Mouse (Mus musculus): Measurements from ENCODE around the gene Osbp. TPM values are rescaled to one million over a fixed set of nuclear protein-coding genes. Genes with fewer than 3 reads are reported as not detected.

Gene Osbp
- polyA plus RNA-seq, 1 experiment from 2014 or later: 6.6 TPM

DNA sequence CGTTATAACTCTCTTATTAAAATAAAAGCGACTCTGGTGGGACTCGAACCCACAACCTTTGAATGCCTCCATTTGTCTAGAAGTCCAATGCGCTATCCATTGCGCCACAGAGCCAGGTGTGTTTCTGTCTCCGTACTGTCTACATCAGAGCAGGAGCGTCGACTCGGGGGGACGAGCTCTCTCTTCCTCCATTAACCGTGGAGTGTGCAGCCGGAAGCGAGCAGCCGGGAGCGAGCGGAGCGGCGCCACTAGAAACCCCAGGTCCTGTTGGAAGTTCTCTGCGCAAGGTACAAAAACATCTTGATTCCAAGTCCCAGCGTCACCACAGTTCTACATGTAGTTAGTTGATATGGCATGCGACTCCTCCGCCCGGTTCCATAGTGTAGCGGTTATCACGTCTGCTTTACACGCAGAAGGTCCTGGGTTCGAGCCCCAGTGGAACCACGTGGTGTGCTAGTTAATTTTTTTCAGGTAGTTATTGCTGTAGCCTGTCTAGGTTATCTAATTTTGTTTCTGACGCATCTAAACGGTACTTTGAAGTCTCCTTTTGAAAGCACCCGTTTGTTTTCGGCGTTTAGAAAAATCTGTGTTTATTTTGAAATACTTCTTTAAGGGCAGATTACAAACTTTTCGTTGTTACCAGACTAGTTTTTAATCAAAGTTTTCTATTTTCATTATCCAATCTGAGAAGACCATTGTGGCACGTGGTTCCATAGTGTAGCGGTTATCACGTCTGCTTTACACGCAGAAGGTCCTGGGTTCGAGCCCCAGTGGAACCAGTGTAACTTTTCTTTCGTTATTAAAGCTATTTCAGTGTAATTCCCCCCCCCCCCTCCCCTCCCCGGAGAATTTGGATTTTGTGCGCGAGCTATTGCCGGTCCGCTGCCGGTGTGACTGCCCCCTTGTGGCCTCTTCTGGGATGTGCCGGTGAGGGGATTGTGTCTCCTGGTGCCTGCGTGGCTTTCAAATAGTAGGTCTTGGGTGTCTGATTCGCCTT is 46.1 kb downstream of the Osbp start:
- ATAC-seq (replicated peaks; ENCODE audit: low FRiP score): peak; percentile 84
- no peak overlapping the region; the same call in 1 of the 2 replicates for H3K9ac ChIP-seq (ENCODE audit: low read length)
- H3K9me3 ChIP-seq (ENCODE audit: control insufficient read depth, low read length): no peaks in the 10 kb centered on the region; the same call in 1 of the 2 replicates
- DNase-seq (ENCODE audit: low spot score): peak; percentile 98
- 0 out of 2 replicates have a peak overlapping the region, but pooled peaks have one; percentile 47 for H3K27ac ChIP-seq (ENCODE audit: low read depth, low read length)
- WGBS: under 1% methylated on average over 49 of the region's 49 CpGs
- H3K4me2 ChIP-seq (ENCODE audit: low read depth, low read length, severe bottlenecking): peak overlapping the region; percentile 54
- H3K36me3 ChIP-seq (ENCODE audit: control insufficient read depth, insufficient read depth, low read length): no peaks in the 10 kb centered on the region
- no peaks in the 10 kb centered on the region for H3K4me1 ChIP-seq (replicated peaks; ENCODE audit: control insufficient read depth, insufficient read depth, low read length)
- H3K4me3 ChIP-seq (ENCODE audit: low read depth, low read length): peak overlapping the region; percentile 49
- H3K27me3 ChIP-seq (ENCODE audit: control insufficient read depth, insufficient read depth, low read length): no peaks in the 10 kb centered on the region

- H3K36me3 ChIP-seq (ENCODE audit: control insufficient read depth, insufficient read depth, low read length): no peaks in the 10 kb centered on the region
- no peak for ATAC-seq (replicated peaks; ENCODE audit: low FRiP score)
- WGBS: 2% methylated on average over 10 of the region's 10 CpGs
Observed at GRCm38 (mm10) chr19:12012615-12013014, 46.9 kb downstream of the Osbp start.

DNA sequence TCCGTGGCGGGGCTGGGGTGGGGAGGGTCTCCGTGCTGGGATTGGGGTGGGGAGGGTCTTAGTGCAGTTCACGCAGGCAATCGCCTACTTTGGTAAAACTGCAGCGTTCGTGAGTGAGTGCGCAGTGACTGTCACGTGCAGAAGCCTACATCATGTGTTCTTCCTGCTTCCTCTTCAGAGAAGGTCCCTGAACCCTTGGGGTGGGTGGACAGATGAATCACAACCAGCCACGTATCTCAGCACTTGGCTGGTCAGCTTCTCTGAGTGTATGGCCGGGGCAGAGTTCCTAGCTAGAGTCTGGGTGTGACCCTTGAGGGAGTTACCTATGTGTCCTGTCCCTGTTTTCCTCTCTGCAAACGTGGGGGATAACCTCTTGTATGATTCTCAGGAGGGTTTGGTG is 47.5 kb downstream of the Osbp start:
- DNase-seq (ENCODE audit: low spot score) (peak; percentile 60), ATAC-seq (replicated peaks; ENCODE audit: low FRiP score) (no peak)
- WGBS: under 1% methylated on average over 12 of the region's 12 CpGs
- peak overlapping the region; percentile 54 for H3K4me2 ChIP-seq (ENCODE audit: low read depth, low read length, severe bottlenecking)
- H3K36me3 ChIP-seq (ENCODE audit: control insufficient read depth, insufficient read depth, low read length): no peaks in the 10 kb centered on the region
- no peaks in the 10 kb centered on the region for H3K4me1 ChIP-seq (replicated peaks; ENCODE audit: control insufficient read depth, insufficient read depth, low read length)
- no peaks in the 10 kb centered on the region for H3K27me3 ChIP-seq (ENCODE audit: control insufficient read depth, insufficient read depth, low read length)
- peak overlapping the region; percentile 49 for H3K4me3 ChIP-seq (ENCODE audit: low read depth, low read length)
- H3K9me3 ChIP-seq (ENCODE audit: control insufficient read depth, low read length): no peaks in the 10 kb centered on the region; the same call in 1 of the 2 replicates
- peak overlapping the region; percentile 37 for H3K9ac ChIP-seq (ENCODE audit: low read length)
- no peak overlapping the region for H3K27ac ChIP-seq (ENCODE audit: low read depth, low read length)

More at GRCm38 (mm10) chr19:12012615-12013014, 46.9 kb downstream of the Osbp start:
- no peaks in the 10 kb centered on the region; the same call in 1 of the 2 replicates for H3K9me3 ChIP-seq (ENCODE audit: control insufficient read depth, low read length)
- peak overlapping the region; percentile 37 for H3K9ac ChIP-seq (ENCODE audit: low read length)
- H3K4me1 ChIP-seq (replicated peaks; ENCODE audit: control insufficient read depth, insufficient read depth, low read length): no peaks in the 10 kb centered on the region
- no peak overlapping the region for H3K27ac ChIP-seq (ENCODE audit: low read depth, low read length)
- H3K4me2 ChIP-seq (ENCODE audit: low read depth, low read length, severe bottlenecking): peak overlapping the region; percentile 54
- DNase-seq (ENCODE audit: low spot score): no peak
- H3K27me3 ChIP-seq (ENCODE audit: control insufficient read depth, insufficient read depth, low read length): no peaks in the 10 kb centered on the region
- peak overlapping the region; percentile 49 for H3K4me3 ChIP-seq (ENCODE audit: low read depth, low read length)

- WGBS: 67% methylated on average over 8 of the region's 8 CpGs
- Histone ChIP-seq H3K9ac (ENCODE audit: low read length) (no peak overlapping the region), H3K27ac (ENCODE audit: low read depth, low read length) (no peak overlapping the region), H3K4me2 (ENCODE audit: low read depth, low read length, severe bottlenecking) (no peak overlapping the region), H3K36me3 (ENCODE audit: control insufficient read depth, insufficient read depth, low read length) (no peaks in the 10 kb centered on the region), H3K27me3 (ENCODE audit: control insufficient read depth, insufficient read depth, low read length) (no peaks in the 10 kb centered on the region), H3K4me3 (ENCODE audit: low read depth, low read length) (no peak overlapping the region), H3K4me1 (replicated peaks; ENCODE audit: control insufficient read depth, insufficient read depth, low read length) (no peaks in the 10 kb centered on the region), H3K9me3 (ENCODE audit: control insufficient read depth, low read length) (no peaks in the 10 kb centered on the region; the same call in 1 of the 2 replicates)
- ATAC-seq (replicated peaks; ENCODE audit: low FRiP score) (no peak), DNase-seq (ENCODE audit: low spot score) (no peak)
Observed at GRCm38 (mm10) chr19:12015708-12016107, 50.0 kb downstream of the Osbp start.

- ATAC-seq (replicated peaks; ENCODE audit: low FRiP score) (no peak), DNase-seq (ENCODE audit: low spot score) (no peak)
- Histone ChIP-seq H3K4me2 (ENCODE audit: low read depth, low read length, severe bottlenecking) (no peak overlapping the region), H3K9ac (ENCODE audit: low read length) (no peak overlapping the region), H3K4me3 (ENCODE audit: low read depth, low read length) (no peak overlapping the region), H3K27ac (ENCODE audit: low read depth, low read length) (no peak overlapping the region), H3K36me3 (ENCODE audit: control insufficient read depth, insufficient read depth, low read length) (no peaks in the 10 kb centered on the region), H3K4me1 (replicated peaks; ENCODE audit: control insufficient read depth, insufficient read depth, low read length) (no peaks in the 10 kb centered on the region), H3K9me3 (ENCODE audit: control insufficient read depth, low read length) (no peaks in the 10 kb centered on the region; the same call in 1 of the 2 replicates), H3K27me3 (ENCODE audit: control insufficient read depth, insufficient read depth, low read length) (no peaks in the 10 kb centered on the region)
- 74% methylated on average over 4 of the region's 4 CpGs for WGBS
Observed at GRCm38 (mm10) chr19:12016192-12016591, 50.5 kb downstream of the Osbp start.

GRCm38 (mm10) chr19:12024149-12024548 is 58.4 kb downstream of the Osbp start:
- Histone ChIP-seq H3K9me3 (ENCODE audit: control insufficient read depth, low read length) (no peaks in the 10 kb centered on the region), H3K4me1 (replicated peaks; ENCODE audit: control insufficient read depth, insufficient read depth, low read length) (no peaks in the 10 kb centered on the region), H3K27me3 (ENCODE audit: control insufficient read depth, insufficient read depth, low read length) (no peaks in the 10 kb centered on the region), H3K9ac (ENCODE audit: low read length) (no peak overlapping the region), H3K4me2 (ENCODE audit: low read depth, low read length, severe bottlenecking) (no peak overlapping the region), H3K4me3 (ENCODE audit: low read depth, low read length) (no peak overlapping the region), H3K36me3 (ENCODE audit: control insufficient read depth, insufficient read depth, low read length) (no peaks in the 10 kb centered on the region), H3K27ac (ENCODE audit: low read depth, low read length) (no peak overlapping the region)
- 92% methylated on average over 4 of the region's 4 CpGs for WGBS
- ATAC-seq (replicated peaks; ENCODE audit: low FRiP score): no peak
- no peak for DNase-seq (ENCODE audit: low spot score)

- Histone ChIP-seq H3K27me3 (ENCODE audit: control insufficient read depth, insufficient read depth, low read length) (no peaks in the 10 kb centered on the region), H3K4me3 (ENCODE audit: low read depth, low read length) (no peak overlapping the region), H3K27ac (ENCODE audit: low read depth, low read length) (no peak overlapping the region), H3K9me3 (ENCODE audit: control insufficient read depth, low read length) (no peaks in the 10 kb centered on the region), H3K36me3 (ENCODE audit: control insufficient read depth, insufficient read depth, low read length) (no peaks in the 10 kb centered on the region), H3K4me2 (ENCODE audit: low read depth, low read length, severe bottlenecking) (no peak overlapping the region), H3K4me1 (replicated peaks; ENCODE audit: control insufficient read depth, insufficient read depth, low read length) (no peaks in the 10 kb centered on the region), H3K9ac (ENCODE audit: low read length) (no peak overlapping the region)
- ATAC-seq (replicated peaks; ENCODE audit: low FRiP score) (no peak), DNase-seq (ENCODE audit: low spot score) (no peak)
- WGBS: 87% methylated on average over 3 of the region's 3 CpGs
Observed at GRCm38 (mm10) chr19:12025333-12025732, 59.6 kb downstream of the Osbp start.

- no peak overlapping the region for H3K9ac ChIP-seq (ENCODE audit: low read length)
- no peaks in the 10 kb centered on the region for H3K9me3 ChIP-seq (ENCODE audit: control insufficient read depth, low read length)
- H3K4me3 ChIP-seq (ENCODE audit: low read depth, low read length): no peak overlapping the region
- no peak overlapping the region for H3K27ac ChIP-seq (ENCODE audit: low read depth, low read length)
- H3K4me1 ChIP-seq (replicated peaks; ENCODE audit: control insufficient read depth, insufficient read depth, low read length): no peaks in the 10 kb centered on the region
- no peaks in the 10 kb centered on the region for H3K27me3 ChIP-seq (ENCODE audit: control insufficient read depth, insufficient read depth, low read length)
- H3K4me2 ChIP-seq (ENCODE audit: low read depth, low read length, severe bottlenecking): no peak overlapping the region
- ATAC-seq (replicated peaks; ENCODE audit: low FRiP score) (no peak), DNase-seq (ENCODE audit: low spot score) (no peak)
- H3K36me3 ChIP-seq (ENCODE audit: control insufficient read depth, insufficient read depth, low read length): no peaks in the 10 kb centered on the region
- WGBS: 92% methylated on average over 2 of the region's 2 CpGs
Observed at GRCm38 (mm10) chr19:12026606-12027005, 60.9 kb downstream of the Osbp start.

Data from forebrain, embryonic 11.5 days (tissue).